Mouse (Mus musculus): Measurements from ENCODE around the gene Wdr11.

Wdr11 gene

GRCm38 (mm10) chr7:129591371-129592131 is at the start of gene Wdr11:
Wdr11 (plus strand) TSS chr7:129591863.
- peak; percentile 87 for DNase-seq

DNA sequence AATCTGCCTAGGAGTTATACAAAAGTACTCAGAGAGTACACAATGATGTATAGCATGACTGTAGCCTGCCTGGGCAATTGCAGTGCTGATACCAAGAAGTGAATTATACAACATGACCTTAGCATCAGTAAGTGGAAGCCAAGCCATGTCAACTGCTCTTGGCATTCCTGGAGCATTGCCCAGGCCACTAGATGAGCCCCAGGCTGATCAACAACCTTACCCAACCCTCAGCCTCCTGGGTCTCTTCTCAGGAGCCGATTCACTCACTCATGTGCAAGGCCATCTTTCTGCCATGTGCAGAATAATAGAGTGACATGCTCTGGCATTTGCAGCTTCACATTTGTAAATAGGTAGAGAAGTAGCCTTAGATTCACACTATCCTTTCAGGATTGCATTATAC is 24.1 kb upstream of the Wdr11 start:
- no peak for DNase-seq

DNA sequence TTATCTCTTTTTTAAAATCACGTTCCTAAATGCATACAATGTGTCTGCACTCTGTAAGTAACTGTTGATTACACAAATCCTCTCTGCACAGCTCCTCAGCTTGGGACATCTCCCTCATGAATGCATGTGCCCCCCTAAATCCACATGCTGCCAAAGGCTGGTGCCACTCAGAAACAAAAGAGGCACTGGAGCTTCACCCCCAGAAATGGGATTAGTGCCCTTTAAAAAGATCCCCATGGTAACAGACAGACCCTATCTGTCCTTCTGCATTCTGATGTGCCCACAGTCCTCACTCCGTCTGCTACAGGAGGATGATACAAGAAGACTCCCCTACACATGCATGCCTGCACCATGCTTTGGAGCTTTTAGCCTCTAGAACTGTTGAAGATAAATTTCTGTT is 23.3 kb upstream of the Wdr11 start:
- DNase-seq = no peak

- DNase-seq = no peak
These were observed 17.2 kb upstream of the Wdr11 start for GRCm38 (mm10) chr7:129574471-129574870.

- DNase-seq = no peak
These were observed 16.4 kb upstream of the Wdr11 start for GRCm38 (mm10) chr7:129575110-129575784.

GRCm38 (mm10) chr7:129592132-129592745 is 576 bp downstream of the Wdr11 start:
- DNase-seq = no peak

- no peak for DNase-seq
These were observed 5.5 kb downstream of the Wdr11 start for GRCm38 (mm10) chr7:129597186-129597585.

GRCm38 (mm10) chr7:129606291-129606690 is 14.6 kb downstream of the Wdr11 start:
- no peak for DNase-seq

GRCm38 (mm10) chr7:129621141-129621540 is 29.5 kb downstream of the Wdr11 start:
- DNase-seq = no peak

GRCm38 (mm10) chr7:129630351-129630750 is 38.7 kb downstream of the Wdr11 start:
- DNase-seq = no peak

DNA sequence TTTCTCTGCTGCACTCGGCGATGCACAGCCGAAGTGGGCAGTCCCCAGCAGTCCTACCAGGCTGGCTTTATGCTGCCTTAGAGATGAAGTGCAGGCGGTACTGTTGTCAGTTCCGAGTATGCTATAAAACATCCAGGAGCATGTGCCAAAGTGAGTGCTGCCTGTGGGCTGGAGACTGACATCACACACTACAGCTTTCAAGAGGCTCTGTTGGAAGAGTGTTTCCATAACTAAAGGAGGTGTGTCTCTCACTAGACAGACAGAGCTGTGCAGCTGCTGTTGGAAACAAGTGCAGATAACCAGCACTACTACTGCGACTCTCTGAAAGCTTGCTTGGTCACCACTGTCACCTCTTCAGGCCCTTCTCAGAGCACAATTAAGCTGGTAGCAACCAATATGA is 39.8 kb downstream of the Wdr11 start:
- DNase-seq = no peak

GRCm38 (mm10) chr7:129635898-129636640 is 44.4 kb downstream of the Wdr11 start:
- DNase-seq = no peak

GRCm38 (mm10) chr7:129636992-129637391 is 45.3 kb downstream of the Wdr11 start:
- no peak for DNase-seq

DNA sequence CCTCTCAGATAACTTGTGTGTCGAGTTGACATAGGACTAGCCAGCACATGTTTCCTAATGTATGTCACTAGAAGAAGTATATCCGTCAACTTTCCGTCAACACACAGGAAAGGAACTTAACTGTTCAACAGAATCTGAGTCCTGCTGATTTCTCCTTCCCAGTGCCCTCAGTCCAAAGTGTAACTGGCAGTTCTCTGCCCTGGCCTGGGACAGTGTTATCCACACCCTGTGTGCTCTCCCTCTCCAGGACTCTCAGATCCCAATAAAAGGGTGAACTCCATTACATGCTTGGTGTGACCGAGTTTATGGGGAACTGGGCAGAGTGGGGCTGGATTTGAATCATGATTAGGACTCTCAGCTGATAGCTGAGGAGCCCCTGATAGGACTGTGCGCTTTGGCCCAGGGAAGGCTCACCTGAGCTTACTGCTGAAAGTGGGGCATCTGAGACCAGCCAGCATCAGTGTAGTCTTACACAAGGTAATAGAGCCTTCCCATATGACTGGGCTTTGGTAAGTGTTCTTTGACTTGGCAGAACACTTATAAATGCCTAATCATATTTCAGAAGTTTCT is 46.3 kb downstream of the Wdr11 start:
- no peak for DNase-seq

DNA sequence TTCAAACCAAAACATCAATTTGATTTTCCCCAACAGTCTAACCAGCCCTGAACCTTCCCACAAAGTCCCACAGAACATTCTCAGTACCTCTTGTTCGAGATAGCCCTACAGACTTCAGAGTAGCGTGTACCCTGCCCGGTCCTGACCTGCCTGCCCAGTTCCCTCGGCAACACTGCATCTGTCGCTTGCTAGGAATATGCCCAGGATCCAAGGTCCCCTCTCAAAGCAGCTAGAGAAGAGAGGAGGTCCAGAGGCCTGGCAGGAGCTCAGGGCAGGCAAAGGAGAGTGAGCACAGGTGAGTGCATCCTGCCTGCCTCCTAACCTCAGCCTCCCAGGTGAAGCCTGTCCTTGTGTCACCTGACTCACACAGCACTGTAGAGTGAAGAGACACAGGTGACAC is 47.3 kb downstream of the Wdr11 start:
- peak; percentile 26 for DNase-seq

GRCm38 (mm10) chr7:129639833-129640232 is 48.2 kb downstream of the Wdr11 start:
- DNase-seq = no peak

GRCm38 (mm10) chr7:129643290-129643689 is 51.6 kb downstream of the Wdr11 start:
- DNase-seq = no peak

DNA sequence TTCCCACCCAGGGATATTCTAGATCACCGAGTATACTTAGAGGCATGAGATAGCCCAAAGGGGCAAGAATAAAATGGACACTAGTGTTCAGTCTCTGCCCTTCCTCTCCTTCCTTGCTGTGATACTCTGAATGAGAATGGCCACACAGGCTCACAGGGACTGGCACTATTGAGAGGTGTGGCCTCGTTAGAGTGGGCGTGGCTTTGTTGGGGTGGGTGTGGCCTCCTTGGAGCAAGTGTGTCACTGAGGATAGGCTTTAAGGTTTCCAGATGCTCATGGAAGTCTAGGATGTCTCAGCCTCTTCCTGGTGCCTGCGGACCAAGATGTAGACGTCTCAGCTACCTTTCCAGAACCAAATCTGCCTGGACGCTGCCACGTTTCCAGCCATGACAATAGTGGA is 56.1 kb downstream of the Wdr11 start:
- no peak for DNase-seq

GRCm38 (mm10) chr7:129648938-129649337 is 57.3 kb downstream of the Wdr11 start:
- DNase-seq = peak; percentile 88

DNA sequence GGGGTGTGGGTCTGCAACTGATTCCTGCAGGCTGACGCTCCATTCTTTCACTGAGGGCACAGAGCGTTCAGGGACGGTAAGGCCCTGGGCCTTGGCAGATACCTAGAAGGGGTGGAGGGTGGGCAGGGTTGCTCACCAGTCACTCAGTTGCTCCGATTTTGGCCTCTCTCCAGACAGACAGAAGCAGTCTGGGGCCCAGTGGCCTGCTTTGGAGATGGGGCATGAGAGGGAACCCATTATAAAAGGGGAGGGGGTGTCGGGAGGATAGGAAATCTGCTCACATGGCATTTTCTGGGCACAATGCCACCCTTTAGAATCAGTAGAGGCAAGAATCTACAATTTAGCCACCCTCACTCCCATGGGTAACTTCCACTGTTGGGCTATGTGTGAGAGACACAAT is 59.1 kb downstream of the Wdr11 start:
- no peak for DNase-seq

GRCm38 (mm10) chr7:129651781-129652180 is 60.1 kb downstream of the Wdr11 start:
- no peak for DNase-seq

- no peak for DNase-seq
These were observed 61.3 kb downstream of the Wdr11 start for GRCm38 (mm10) chr7:129652901-129653460.
